Mouse (Mus musculus): ENCODE results near the gene Rpl13. TPM values are rescaled to one million over a fixed set of nuclear protein-coding genes. Genes with fewer than 3 reads are reported as not detected.

Rpl13 gene
- polyA plus RNA-seq (2017; shearing (Covaris generic)): 1,036 TPM

GRCm38 (mm10) chr8:123101735-123102685 lies at the start of gene Rpl13:
Gene Rpl13, plus strand, starts transcription at chr8:123102350.

DNA sequence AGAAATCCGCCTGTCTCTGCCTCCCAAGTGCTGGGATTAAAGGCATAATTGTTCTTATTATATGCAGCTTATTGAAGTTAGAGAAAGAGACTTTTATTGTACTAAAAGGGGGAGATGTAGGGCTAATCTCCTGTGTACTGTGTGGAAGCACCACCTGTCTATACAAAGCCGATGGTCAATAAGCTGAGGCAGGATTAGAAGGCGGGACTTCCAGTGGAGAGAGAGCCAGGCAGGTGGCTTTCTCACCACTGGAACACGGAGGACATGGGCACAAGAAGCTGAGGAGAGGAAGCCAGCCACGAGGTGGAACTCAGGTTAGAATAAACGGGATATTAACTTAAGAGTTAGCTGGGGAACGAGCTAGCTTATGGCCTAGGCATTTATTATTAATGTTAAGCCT lies 39.4 kb upstream of the Rpl13 start, which contains the start of gene Spg7:
TSS of gene Spg7 (plus strand) at position 222 of the 400 bp plus-strand sequence.

GRCm38 (mm10) chr8:123117127-123117731 lies 15.1 kb downstream of the Rpl13 start, which contains the start of gene Cpne7:
Gene Cpne7, plus strand, starts transcription at chr8:123117374.

Other genes with a start within 250 kb of the Rpl13 start
- gene Ankrd11, start 60.1 kb upstream of the Rpl13 start, polyA plus RNA-seq (2017; shearing (Covaris generic)): 271 TPM
- 83.8 TPM for gene Spg7, start 39.4 kb upstream of the Rpl13 start, polyA plus RNA-seq (2017; shearing (Covaris generic))
- gene Cpne7, start 15.0 kb downstream of the Rpl13 start, polyA plus RNA-seq (2017; shearing (Covaris generic)): 1.2 TPM
- 0.07 TPM for gene Sult5a1, start 56.0 kb downstream of the Rpl13 start, polyA plus RNA-seq (2017; shearing (Covaris generic))
- not detected for gene Dpep1, start 83.9 kb downstream of the Rpl13 start, polyA plus RNA-seq (2017; shearing (Covaris generic))
- 214 TPM for gene Chmp1a, start 110.4 kb downstream of the Rpl13 start, polyA plus RNA-seq (2017; shearing (Covaris generic))
- gene Spata33, start 110.5 kb downstream of the Rpl13 start, polyA plus RNA-seq (2017; shearing (Covaris generic)): not detected
- gene Cdk10, start 122.5 kb downstream of the Rpl13 start, polyA plus RNA-seq (2017; shearing (Covaris generic)): 27.0 TPM
- 15.4 TPM for gene Spata2l, start 133.9 kb downstream of the Rpl13 start, polyA plus RNA-seq (2017; shearing (Covaris generic))
- 41.1 TPM for gene Zfp276, start 151.8 kb downstream of the Rpl13 start, polyA plus RNA-seq (2017; shearing (Covaris generic))
- gene Vps9d1, start 152.0 kb downstream of the Rpl13 start, polyA plus RNA-seq (2017; shearing (Covaris generic)): 31.6 TPM
- 8.2 TPM for gene Fanca, start 216.2 kb downstream of the Rpl13 start, polyA plus RNA-seq (2017; shearing (Covaris generic))
- 0.08 TPM for gene Spire2, start 230.4 kb downstream of the Rpl13 start, polyA plus RNA-seq (2017; shearing (Covaris generic))